Mouse (Mus musculus): ENCODE data around the gene Drap1.

DNA sequence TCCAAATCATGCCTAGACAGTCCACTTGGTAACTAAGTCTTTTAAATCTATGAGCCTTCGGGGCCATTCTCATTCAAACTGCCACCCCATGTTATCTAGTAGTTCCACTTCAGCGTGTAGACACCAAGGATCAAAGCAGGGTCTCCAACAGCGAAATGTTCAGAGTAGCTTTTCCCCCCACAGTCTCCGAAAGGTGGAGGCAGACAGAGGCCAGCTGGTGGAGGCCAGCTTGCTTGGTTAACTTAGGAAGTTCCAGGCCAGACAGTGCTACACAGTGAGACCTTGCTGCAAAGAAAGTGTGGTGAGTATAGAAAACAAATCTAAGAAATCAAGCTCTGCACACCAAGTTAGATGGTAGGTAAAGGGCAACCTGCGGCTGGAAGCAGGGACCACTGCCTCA, 14.1 kb downstream of the Drap1 start:
- TF ChIP-seq CTCF (IDR thresholded peaks at IDR 0.05; ENCODE audit: insufficient read depth, low read length), result no peak
- TF ChIP-seq POLR2A (IDR thresholded peaks at IDR 0.05; ENCODE audit: borderline replicate concordance, extremely low read depth, low read depth, low read length), result no peak

Measured in lung, adult 2 months (tissue).